Mouse (Mus musculus) spleen, adult 2 months (tissue): Measurements from ENCODE around the gene Mtmr12.

Experiments
- CTCF ChIP-seq: fragments of 200-500 bp; IDR thresholded peaks from 2 replicates; pipeline ENCODE4 v1.5.1; 2011; ENCODE audit warnings: mild to moderate bottlenecking, inconsistent platforms; ENCODE audit not compliant: insufficient read depth, insufficient read length, insufficient replicate concordance; ENCODE audit errors: extremely low read depth
- POLR2A ChIP-seq: fragments of 200-500 bp; IDR thresholded peaks from 2 replicates; pipeline ENCODE4 v1.6.1; 2011; ENCODE audit warnings: low read depth, low read length, inconsistent platforms

DNA sequence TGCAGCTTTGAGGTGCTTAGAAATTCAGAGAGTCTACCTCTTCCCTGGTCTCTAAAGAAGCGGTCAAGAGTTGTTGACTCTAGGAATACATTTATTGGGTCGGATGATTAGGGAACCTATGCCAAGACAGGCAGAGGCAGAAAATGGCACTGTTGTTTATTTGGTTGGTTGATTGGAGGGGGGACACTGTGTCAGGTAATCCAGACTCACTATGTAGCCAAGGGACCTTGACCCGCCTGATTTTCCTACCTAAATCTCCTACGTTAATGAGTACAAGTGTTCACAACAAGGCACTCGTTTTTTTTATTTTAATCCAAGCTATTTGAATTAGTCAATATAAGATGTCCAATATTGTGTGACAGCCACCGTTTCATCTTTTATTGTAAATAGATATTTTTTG is 7.5 kb upstream of the Mtmr12 start:
- TF ChIP-seq CTCF (no peak), POLR2A (no peak)
